Mouse (Mus musculus): ENCODE results near the gene Polrmt. TPM values are rescaled to one million over a fixed set of nuclear protein-coding genes. Genes with fewer than 3 reads are reported as not detected.

Polrmt gene
- polyA plus RNA-seq, 1 experiment: 50.0 TPM

DNA sequence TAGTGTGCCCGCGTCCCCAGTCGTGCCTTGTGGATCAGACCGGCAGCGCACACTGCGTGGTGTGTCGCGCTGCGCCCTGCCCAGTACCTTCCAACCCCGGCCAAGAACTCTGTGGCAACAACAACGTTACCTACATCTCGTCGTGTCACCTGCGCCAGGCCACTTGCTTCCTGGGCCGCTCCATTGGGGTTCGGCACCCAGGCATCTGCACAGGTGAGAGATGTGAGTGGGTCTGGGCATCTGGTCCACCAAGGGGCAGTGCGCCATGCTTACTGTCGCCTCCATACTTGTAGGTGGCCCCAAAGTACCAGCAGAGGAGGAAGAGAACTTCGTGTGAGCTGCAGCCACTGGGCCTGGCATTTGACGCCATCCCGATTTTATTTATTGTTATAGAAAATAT, 34.8 kb upstream of the Polrmt start:
- peak overlapping the region; percentile 58 for H3K4me3 ChIP-seq (ENCODE audit: low read depth, low read length)
- H3K27me3 ChIP-seq (ENCODE audit: control insufficient read depth, insufficient read depth, low read length): no peaks in the 10 kb centered on the region
- H3K27ac ChIP-seq (ENCODE audit: insufficient read depth, low read depth, low read length): peak overlapping the region; percentile 26; the same call in 1 of the 2 replicates
- H3K36me3 ChIP-seq (ENCODE audit: control insufficient read depth, insufficient read depth, low read length): no peaks in the 10 kb centered on the region
- WGBS: 25% methylated on average over 21 of the region's 21 CpGs
- TF ChIP-seq CTCF (IDR thresholded peaks at IDR 0.05; ENCODE audit: extremely low read depth, insufficient read length, insufficient replicate concordance, low read depth, low read length) (no peak), POLR2A (IDR thresholded peaks at IDR 0.05; ENCODE audit: low read depth, low read length) (no peak)
- peaks cover 17% of the 10 kb centered on the region for H3K4me1 ChIP-seq (ENCODE audit: control insufficient read depth, insufficient read depth, insufficient read length, low read length)

DNA sequence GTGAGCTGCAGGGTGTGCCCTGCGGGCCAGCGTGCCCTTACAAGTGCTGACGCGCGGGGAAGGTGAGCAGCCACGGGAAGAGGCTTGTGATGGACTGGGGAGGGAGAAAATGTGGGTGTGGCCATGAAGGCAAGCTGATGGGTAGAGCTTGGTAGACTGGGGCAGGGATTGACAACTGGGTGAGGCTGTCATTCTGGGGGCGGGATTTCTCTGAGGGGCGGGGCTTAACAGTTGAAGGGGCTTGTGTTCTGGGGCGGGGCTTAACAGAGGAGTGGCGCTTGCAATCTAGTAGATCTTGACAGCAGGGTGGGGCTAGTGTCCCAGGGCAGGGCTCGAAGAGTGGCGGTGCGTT, 34.3 kb upstream of the Polrmt start:
- Histone ChIP-seq H3K27ac (ENCODE audit: insufficient read depth, low read depth, low read length) (peak overlapping the region; percentile 39), H3K4me1 (ENCODE audit: control insufficient read depth, insufficient read depth, insufficient read length, low read length) (peaks cover 17% of the 10 kb centered on the region), H3K27me3 (ENCODE audit: control insufficient read depth, insufficient read depth, low read length) (no peaks in the 10 kb centered on the region), H3K4me3 (ENCODE audit: low read depth, low read length) (peak overlapping the region; percentile 58), H3K36me3 (ENCODE audit: control insufficient read depth, insufficient read depth, low read length) (no peaks in the 10 kb centered on the region)
- 1% methylated on average over 13 of the region's 13 CpGs for WGBS
- no peak for TF ChIP-seq CTCF (IDR thresholded peaks at IDR 0.05; ENCODE audit: extremely low read depth, insufficient read length, insufficient replicate concordance, low read depth, low read length)
- TF ChIP-seq POLR2A (IDR thresholded peaks at IDR 0.05; ENCODE audit: low read depth, low read length): no peak

DNA sequence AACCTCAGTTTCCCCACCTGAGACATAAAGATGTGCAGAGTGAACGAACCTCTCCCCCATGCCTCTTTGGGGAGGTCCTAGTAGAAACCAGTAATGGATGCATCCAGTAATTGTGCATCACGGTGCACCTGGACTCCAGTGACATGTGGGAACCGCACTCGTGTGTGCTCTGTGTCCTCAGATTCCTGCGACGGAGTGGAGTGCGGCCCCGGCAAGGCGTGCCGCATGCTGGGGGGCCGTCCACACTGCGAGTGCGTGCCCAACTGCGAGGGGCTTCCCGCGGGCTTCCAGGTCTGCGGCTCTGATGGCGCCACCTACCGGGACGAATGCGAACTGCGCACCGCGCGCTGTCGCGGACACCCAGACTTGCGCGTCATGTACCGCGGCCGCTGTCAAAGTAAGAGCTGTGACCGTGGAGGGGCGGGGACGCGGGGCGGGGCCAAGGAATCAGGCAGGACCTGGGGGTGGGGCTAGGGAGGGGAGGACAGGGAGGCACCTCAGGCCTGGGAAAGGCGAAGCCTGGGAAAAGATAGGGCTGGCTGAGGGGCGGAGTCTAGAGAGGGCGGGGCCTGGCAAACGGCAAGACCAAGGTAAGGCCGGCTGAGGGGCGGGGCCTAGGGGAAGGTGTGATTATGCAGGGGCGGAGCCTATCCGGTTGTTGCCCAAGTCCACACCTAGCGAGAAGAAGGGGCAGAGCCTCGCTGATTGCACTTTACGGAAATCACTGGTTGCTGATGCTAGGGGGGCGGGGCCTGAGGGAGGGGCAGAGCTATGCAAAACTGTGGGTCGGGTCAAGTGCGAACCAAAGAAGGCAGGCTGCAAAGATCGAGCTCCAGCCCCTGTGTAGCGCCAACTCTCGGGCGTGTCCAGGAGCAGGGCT, 33.6 kb upstream of the Polrmt start:
- Histone ChIP-seq H3K4me3 (ENCODE audit: low read depth, low read length) (peak overlapping the region; percentile 58), H3K27ac (ENCODE audit: insufficient read depth, low read depth, low read length) (peak overlapping the region; percentile 39), H3K36me3 (ENCODE audit: control insufficient read depth, insufficient read depth, low read length) (no peaks in the 10 kb centered on the region), H3K4me1 (ENCODE audit: control insufficient read depth, insufficient read depth, insufficient read length, low read length) (peaks cover 17% of the 10 kb centered on the region), H3K27me3 (ENCODE audit: control insufficient read depth, insufficient read depth, low read length) (no peaks in the 10 kb centered on the region)
- WGBS: 2% methylated on average over 55 of the region's 55 CpGs
- TF ChIP-seq POLR2A (IDR thresholded peaks at IDR 0.05; ENCODE audit: low read depth, low read length) (peak; percentile 3; the same call in 1 of the 2 replicates), CTCF (IDR thresholded peaks at IDR 0.05; ENCODE audit: extremely low read depth, insufficient read length, insufficient replicate concordance, low read depth, low read length) (peak; percentile 86)

DNA sequence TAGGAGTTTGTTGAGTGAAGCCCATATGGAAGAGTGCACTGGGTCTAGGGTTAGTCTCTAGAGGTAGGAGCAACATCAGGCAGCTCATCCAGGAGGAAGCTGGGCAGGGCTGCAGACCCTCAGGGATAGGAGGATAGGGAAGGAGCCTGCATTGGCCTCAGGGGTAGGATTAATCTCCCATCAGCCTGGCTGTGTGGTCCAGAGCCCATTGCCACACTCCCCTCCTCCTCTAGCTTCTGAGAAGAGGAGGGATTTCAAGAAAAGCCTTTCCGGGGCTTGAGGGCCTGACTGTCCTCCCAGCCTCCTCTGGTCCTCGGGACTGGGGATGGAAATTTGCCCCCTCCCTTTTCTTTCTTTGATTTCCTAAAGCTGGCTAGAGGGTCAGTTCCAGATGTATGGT, 32.8 kb upstream of the Polrmt start:
- Histone ChIP-seq H3K4me3 (ENCODE audit: low read depth, low read length) (no peak overlapping the region), H3K27ac (ENCODE audit: insufficient read depth, low read depth, low read length) (no peak overlapping the region), H3K27me3 (ENCODE audit: control insufficient read depth, insufficient read depth, low read length) (no peaks in the 10 kb centered on the region), H3K4me1 (ENCODE audit: control insufficient read depth, insufficient read depth, insufficient read length, low read length) (peaks cover 17% of the 10 kb centered on the region), H3K36me3 (ENCODE audit: control insufficient read depth, insufficient read depth, low read length) (no peaks in the 10 kb centered on the region)
- TF ChIP-seq CTCF (IDR thresholded peaks at IDR 0.05; ENCODE audit: extremely low read depth, insufficient read length, insufficient replicate concordance, low read depth, low read length) (no peak), POLR2A (IDR thresholded peaks at IDR 0.05; ENCODE audit: low read depth, low read length) (no peak)
- WGBS: 42% methylated on average over 2 of the region's 2 CpGs

DNA sequence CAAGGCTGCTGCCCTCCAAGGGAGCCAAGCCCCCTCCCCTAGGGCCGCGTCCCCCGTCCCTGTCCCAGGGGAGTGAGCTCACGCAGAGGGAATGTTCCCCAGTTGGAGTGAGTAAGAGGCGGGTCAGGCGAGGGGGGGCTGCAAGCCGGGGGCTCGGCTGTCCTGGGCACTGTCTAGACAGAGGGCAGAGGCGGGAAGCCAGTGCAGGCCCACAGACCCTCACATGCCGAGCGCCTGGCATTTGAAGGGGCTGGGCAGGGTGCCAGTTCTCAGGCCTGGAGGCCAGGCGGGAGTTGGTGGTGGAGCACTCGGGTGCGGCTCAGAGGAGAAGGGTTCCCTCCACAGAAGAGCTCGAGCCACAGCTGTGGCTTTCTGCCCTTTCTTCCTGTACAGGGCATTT, 31.6 kb upstream of the Polrmt start:
- peak overlapping the region; percentile 28; the same call in 1 of the 2 replicates for H3K4me3 ChIP-seq (ENCODE audit: low read depth, low read length)
- H3K4me1 ChIP-seq (ENCODE audit: control insufficient read depth, insufficient read depth, insufficient read length, low read length): peaks cover 17% of the 10 kb centered on the region
- no peaks in the 10 kb centered on the region for H3K36me3 ChIP-seq (ENCODE audit: control insufficient read depth, insufficient read depth, low read length)
- TF ChIP-seq POLR2A (IDR thresholded peaks at IDR 0.05; ENCODE audit: low read depth, low read length) (no peak), CTCF (IDR thresholded peaks at IDR 0.05; ENCODE audit: extremely low read depth, insufficient read length, insufficient replicate concordance, low read depth, low read length) (no peak)
- 11% methylated on average over 15 of the region's 15 CpGs for WGBS
- H3K27me3 ChIP-seq (ENCODE audit: control insufficient read depth, insufficient read depth, low read length): no peaks in the 10 kb centered on the region
- 0 out of 2 replicates have a peak overlapping the region, but pooled peaks have one; percentile 10 for H3K27ac ChIP-seq (ENCODE audit: insufficient read depth, low read depth, low read length)

DNA sequence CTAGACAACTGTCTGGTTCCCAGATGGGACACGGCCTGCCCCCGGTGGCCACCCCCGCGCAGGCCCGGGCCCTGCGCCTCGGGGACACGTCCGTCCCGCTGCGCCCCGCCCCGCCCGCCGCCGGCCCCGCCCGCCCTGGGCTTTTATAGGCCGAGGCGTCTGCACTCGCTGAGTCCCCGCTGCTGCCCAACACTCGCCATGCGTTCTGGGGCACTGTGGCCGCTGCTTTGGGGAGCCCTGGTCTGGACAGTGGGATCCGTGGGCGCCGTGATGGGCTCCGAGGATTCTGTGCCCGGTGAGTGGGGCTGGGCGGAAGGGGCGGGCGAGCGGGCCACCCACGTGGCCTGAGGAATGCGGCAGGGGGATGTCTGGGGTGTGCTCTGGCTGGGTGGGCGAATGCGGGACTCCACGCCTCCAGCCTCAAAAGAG, 30.7 kb upstream of the Polrmt start, which contains the start of gene Fstl3:
Gene Fstl3 (plus strand): TSS at position 170 of the 429 bp plus-strand sequence.
- Histone ChIP-seq H3K4me1 (ENCODE audit: control insufficient read depth, insufficient read depth, insufficient read length, low read length) (peaks cover 17% of the 10 kb centered on the region), H3K27ac (ENCODE audit: insufficient read depth, low read depth, low read length) (0 out of 2 replicates have a peak within 1 kb of the TSS, but pooled peaks have one; percentile 10), H3K4me3 (ENCODE audit: low read depth, low read length) (peak within 1 kb of the TSS; percentile 57), H3K27me3 (ENCODE audit: control insufficient read depth, insufficient read depth, low read length) (no peaks in the 10 kb centered on the region), H3K36me3 (ENCODE audit: control insufficient read depth, insufficient read depth, low read length) (no peaks in the 10 kb centered on the region)
- 2% methylated on average over 39 of the region's 39 CpGs for WGBS
- TF ChIP-seq POLR2A (IDR thresholded peaks at IDR 0.05; ENCODE audit: low read depth, low read length) (no peak), CTCF (IDR thresholded peaks at IDR 0.05; ENCODE audit: extremely low read depth, insufficient read length, insufficient replicate concordance, low read depth, low read length) (no peak)

All from small intestine, adult 2 months (tissue).